Mouse (Mus musculus): Measurements from ENCODE around the gene Dctpp1. TPM values are rescaled to one million over a fixed set of nuclear protein-coding genes. Genes with fewer than 3 reads are reported as not detected.
A peak's percentile ranks its signal among the peaks of the same experiment; 100 is the strongest.

The Dctpp1 gene
- 90.8 and 122 TPM in 2 replicates for total RNA-seq (2014; rRNA removed)
- polyA plus RNA-seq (2015; fragmentation: Nextera tagmentation; extraction: Ambion mirVana) = 138 and 183 TPM in 2 replicates

- Histone ChIP-seq H3K9ac (peak within 1 kb of the TSS; percentile 58), H3K4me3 (ENCODE audit: low read depth, low read length) (peak within 1 kb of the TSS; percentile 54), H3K4me1 (ENCODE audit: insufficient read depth) (peaks cover 3% of the 10 kb centered on the region; the same call in 1 of the 2 replicates), H3K9me3 (ENCODE audit: low read length) (no peaks in the 10 kb centered on the region), H3K27ac (ENCODE audit: low read depth, low read length) (peak within 1 kb of the TSS; percentile 35; the same call in 1 of the 2 replicates), H3K36me3 (ENCODE audit: insufficient read depth) (no peaks in the 10 kb centered on the region), H3K27me3 (ENCODE audit: insufficient read depth, low read length) (no peaks in the 10 kb centered on the region), H3K4me2 (ENCODE audit: low read depth) (peak within 1 kb of the TSS; percentile 78)
- WGBS = 1% methylated on average over 50 of the region's 50 CpGs
- DNase-seq = peak; percentile 98
- peak; percentile 99 for ATAC-seq
- peak; percentile 82 for TF ChIP-seq CTCF (IDR thresholded peaks at IDR 0.05; ENCODE audit: low read depth)
Observed at GRCm38 (mm10) chr7:127260309-127261111, at the start of gene Dctpp1. TSS of gene Dctpp1 (minus strand) at chr7:127260709.

- Histone ChIP-seq H3K9ac (no peak overlapping the region), H3K4me1 (ENCODE audit: insufficient read depth) (no peaks in the 10 kb centered on the region), H3K27ac (ENCODE audit: low read depth, low read length) (no peak overlapping the region), H3K9me3 (ENCODE audit: low read length) (no peaks in the 10 kb centered on the region), H3K36me3 (ENCODE audit: insufficient read depth) (no peaks in the 10 kb centered on the region), H3K4me3 (ENCODE audit: low read depth, low read length) (no peak overlapping the region), H3K27me3 (ENCODE audit: insufficient read depth, low read length) (no peaks in the 10 kb centered on the region), H3K4me2 (ENCODE audit: low read depth) (no peak overlapping the region)
- 73% methylated on average over 12 of the region's 12 CpGs for WGBS
- DNase-seq (no peak), ATAC-seq (no peak)
- no peak for TF ChIP-seq CTCF (IDR thresholded peaks at IDR 0.05; ENCODE audit: low read depth)
Observed at GRCm38 (mm10) chr7:127309951-127310350, 49.4 kb upstream of the Dctpp1 start.

- ATAC-seq (peak; percentile 78), DNase-seq (peak; percentile 89)
- Histone ChIP-seq H3K27ac (ENCODE audit: low read depth, low read length) (no peak overlapping the region), H3K9ac (no peak overlapping the region), H3K36me3 (ENCODE audit: insufficient read depth) (no peaks in the 10 kb centered on the region), H3K4me1 (ENCODE audit: insufficient read depth) (no peaks in the 10 kb centered on the region), H3K4me3 (ENCODE audit: low read depth, low read length) (no peak overlapping the region), H3K4me2 (ENCODE audit: low read depth) (no peak overlapping the region), H3K27me3 (ENCODE audit: insufficient read depth, low read length) (no peaks in the 10 kb centered on the region), H3K9me3 (ENCODE audit: low read length) (no peaks in the 10 kb centered on the region)
- peak; percentile 89 for TF ChIP-seq CTCF (IDR thresholded peaks at IDR 0.05; ENCODE audit: low read depth)
- WGBS = 62% methylated on average over 4 of the region's 4 CpGs
Observed at GRCm38 (mm10) chr7:127308887-127309286, 48.4 kb upstream of the Dctpp1 start.

- Histone ChIP-seq H3K27me3 (ENCODE audit: insufficient read depth, low read length) (no peaks in the 10 kb centered on the region), H3K4me2 (ENCODE audit: low read depth) (no peak overlapping the region), H3K9me3 (ENCODE audit: low read length) (no peaks in the 10 kb centered on the region), H3K36me3 (ENCODE audit: insufficient read depth) (no peaks in the 10 kb centered on the region), H3K4me3 (ENCODE audit: low read depth, low read length) (no peak overlapping the region), H3K27ac (ENCODE audit: low read depth, low read length) (no peak overlapping the region), H3K9ac (no peak overlapping the region), H3K4me1 (ENCODE audit: insufficient read depth) (no peaks in the 10 kb centered on the region)
- no peak for TF ChIP-seq CTCF (IDR thresholded peaks at IDR 0.05; ENCODE audit: low read depth)
- DNase-seq (no peak), ATAC-seq (no peak)
- 83% methylated on average over 2 of the region's 2 CpGs for WGBS
Observed at GRCm38 (mm10) chr7:127308431-127308830, 47.9 kb upstream of the Dctpp1 start.

- TF ChIP-seq CTCF (IDR thresholded peaks at IDR 0.05; ENCODE audit: low read depth) = no peak
- DNase-seq (no peak), ATAC-seq (no peak)
- no peaks in the 10 kb centered on the region for H3K27me3 ChIP-seq (ENCODE audit: insufficient read depth, low read length)
- WGBS = 92% methylated on average over 5 of the region's 5 CpGs
- no peak overlapping the region for H3K4me3 ChIP-seq (ENCODE audit: low read depth, low read length)
- H3K9me3 ChIP-seq (ENCODE audit: low read length) = no peaks in the 10 kb centered on the region
- no peak overlapping the region for H3K9ac ChIP-seq
- no peak overlapping the region for H3K27ac ChIP-seq (ENCODE audit: low read depth, low read length)
- no peaks in the 10 kb centered on the region for H3K36me3 ChIP-seq (ENCODE audit: insufficient read depth)
- no peak overlapping the region for H3K4me2 ChIP-seq (ENCODE audit: low read depth)
- no peaks in the 10 kb centered on the region for H3K4me1 ChIP-seq (ENCODE audit: insufficient read depth)
Observed at GRCm38 (mm10) chr7:127297586-127298193, 37.2 kb upstream of the Dctpp1 start.

GRCm38 (mm10) chr7:127296786-127297555 is 36.5 kb upstream of the Dctpp1 start:
- Histone ChIP-seq H3K9me3 (ENCODE audit: low read length) (no peaks in the 10 kb centered on the region), H3K27ac (ENCODE audit: low read depth, low read length) (no peak overlapping the region), H3K9ac (no peak overlapping the region), H3K36me3 (ENCODE audit: insufficient read depth) (no peaks in the 10 kb centered on the region), H3K27me3 (ENCODE audit: insufficient read depth, low read length) (no peaks in the 10 kb centered on the region), H3K4me3 (ENCODE audit: low read depth, low read length) (no peak overlapping the region), H3K4me2 (ENCODE audit: low read depth) (no peak overlapping the region), H3K4me1 (ENCODE audit: insufficient read depth) (no peaks in the 10 kb centered on the region)
- WGBS = 83% methylated on average over 5 of the region's 5 CpGs
- DNase-seq (no peak), ATAC-seq (no peak)
- no peak for TF ChIP-seq CTCF (IDR thresholded peaks at IDR 0.05; ENCODE audit: low read depth)

All from forebrain, postnatal 0 days (tissue).